7 mouse cellular contexts compared by ENCODE assay signal in the genomic region with DNA sequence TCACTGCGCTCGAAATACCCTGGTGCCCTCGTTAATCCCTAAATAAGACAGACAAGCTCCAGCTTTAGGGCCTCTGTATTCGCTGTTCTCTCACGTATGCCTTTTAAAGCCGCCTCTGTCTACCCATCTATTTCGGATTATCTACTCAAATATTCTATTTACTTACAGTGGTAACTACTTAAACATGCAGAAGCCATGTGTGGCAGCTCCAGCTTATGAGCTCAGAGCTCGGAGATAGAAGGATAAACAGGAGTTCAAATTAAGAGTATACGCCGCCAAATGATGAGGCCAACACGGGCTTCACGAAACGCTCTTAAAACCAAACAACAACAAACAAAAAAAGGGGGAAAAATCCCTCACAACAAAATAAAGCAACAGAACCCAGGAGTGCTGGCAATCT. TPM values are rescaled to one million over a fixed set of nuclear protein-coding genes. Genes with fewer than 3 reads are reported as not detected.
DNase-seq lines count a peak whose midpoint lies in the region; ATAC-seq lines count a peak whose summit lies in the region.

No protein-coding gene starts in this region.

- WGBS in neural tube, embryonic 11.5 days, result 4% methylated on average over 13 of the region's 13 CpGs
- WGBS in forebrain, embryonic 12.5 days, result 2% methylated on average over 13 of the region's 13 CpGs
- 4% methylated on average over 13 of the region's 13 CpGs for WGBS in limb, embryonic 15.5 days
- 1% methylated on average over 13 of the region's 13 CpGs for WGBS in stomach, embryonic 14.5 days

- no peak overlapping the region for H3K27ac ChIP-seq in neural tube, embryonic 11.5 days (ENCODE audit: low read depth, low read length)
- H3K27ac ChIP-seq in forebrain, embryonic 12.5 days, result peak overlapping the region; percentile 75
- H3K27ac ChIP-seq in limb, embryonic 15.5 days, result peak overlapping the region; percentile 79
- peak overlapping the region; percentile 77; the same call in 1 of the 2 replicates for H3K27ac ChIP-seq in stomach, embryonic 14.5 days (ENCODE audit: low read length)

- H3K27me3 ChIP-seq in neural tube, embryonic 11.5 days (ENCODE audit: control insufficient read depth, insufficient read depth, low read length), result no peaks in the 10 kb centered on the region
- peaks cover 9% of the 10 kb centered on the region; the same call in 1 of the 2 replicates for H3K27me3 ChIP-seq in forebrain, embryonic 12.5 days
- H3K27me3 ChIP-seq in limb, embryonic 15.5 days, result 0 out of 2 replicates have a peak, but pooled peaks cover 3% of the 10 kb centered on the region
- H3K27me3 ChIP-seq in stomach, embryonic 14.5 days (ENCODE audit: control insufficient read depth, insufficient read depth, low read length), result no peaks in the 10 kb centered on the region

- no peak for DNase-seq in neural tube, embryonic 11.5 days (ENCODE audit: low spot score)
- DNase-seq in neural tube, embryonic 10.5 days (ENCODE audit: extremely low spot score, low spot score), result no peak
- DNase-seq in urinary bladder, postnatal 25 days (ENCODE audit: low spot score), result no peak
- no peak for DNase-seq in ovary, postnatal 36 days (ENCODE audit: low spot score)

- H3K9ac ChIP-seq in neural tube, embryonic 11.5 days (ENCODE audit: low read length), result peak overlapping the region; percentile 61
- H3K9ac ChIP-seq in forebrain, embryonic 12.5 days, result peak overlapping the region; percentile 76
- H3K9ac ChIP-seq in limb, embryonic 15.5 days, result peak overlapping the region; percentile 57; the same call in 1 of the 2 replicates
- H3K9ac ChIP-seq in stomach, embryonic 14.5 days (replicated peaks; ENCODE audit: low read depth, low read length), result peak overlapping the region; percentile 55

- H3K4me1 ChIP-seq in neural tube, embryonic 11.5 days (ENCODE audit: control insufficient read depth, insufficient read depth, low read length), result peaks cover 5% of the 10 kb centered on the region
- H3K4me1 ChIP-seq in forebrain, embryonic 12.5 days, result peaks cover 14% of the 10 kb centered on the region
- H3K4me1 ChIP-seq in limb, embryonic 15.5 days, result peaks cover 10% of the 10 kb centered on the region
- H3K4me1 ChIP-seq in stomach, embryonic 14.5 days (ENCODE audit: control insufficient read depth, insufficient read depth, low read length), result peaks cover 3% of the 10 kb centered on the region; the same call in 1 of the 2 replicates

- H3K4me3 ChIP-seq in neural tube, embryonic 11.5 days (ENCODE audit: low read depth, low read length), result peak overlapping the region; percentile 58
- peak overlapping the region; percentile 73 for H3K4me3 ChIP-seq in forebrain, embryonic 12.5 days (replicated peaks)
- peak overlapping the region; percentile 72 for H3K4me3 ChIP-seq in limb, embryonic 15.5 days
- peak overlapping the region; percentile 51 for H3K4me3 ChIP-seq in stomach, embryonic 14.5 days (ENCODE audit: low read depth, low read length)

- H3K36me3 ChIP-seq in neural tube, embryonic 11.5 days (ENCODE audit: control insufficient read depth, insufficient read depth, low read length), result peaks cover 2% of the 10 kb centered on the region; the same call in 1 of the 2 replicates
- H3K36me3 ChIP-seq in forebrain, embryonic 12.5 days (replicated peaks), result peaks cover 10% of the 10 kb centered on the region
- H3K36me3 ChIP-seq in limb, embryonic 15.5 days, result peaks cover 17% of the 10 kb centered on the region
- H3K36me3 ChIP-seq in stomach, embryonic 14.5 days (ENCODE audit: control insufficient read depth, insufficient read depth, low read length), result peaks cover 4% of the 10 kb centered on the region; the same call in 1 of the 2 replicates

- no peak for ATAC-seq in neural tube, embryonic 11.5 days (ENCODE audit: insufficient read depth, low FRiP score, low TSS enrichment)
- ATAC-seq in forebrain, embryonic 12.5 days (ENCODE audit: low FRiP score), result peak; percentile 42; the same call in 1 of the 2 replicates
- no peak for ATAC-seq in limb, embryonic 15.5 days (ENCODE audit: insufficient number of reproducible peaks, low FRiP score, low TSS enrichment, low read depth)
- no peak for ATAC-seq in stomach, embryonic 14.5 days (ENCODE audit: insufficient number of reproducible peaks, insufficient read depth, low FRiP score, low read depth)

- peak overlapping the region; percentile 69 for H3K4me2 ChIP-seq in neural tube, embryonic 11.5 days (ENCODE audit: low read depth)
- peak overlapping the region; percentile 79 for H3K4me2 ChIP-seq in forebrain, embryonic 12.5 days
- peak overlapping the region; percentile 50 for H3K4me2 ChIP-seq in limb, embryonic 15.5 days
- H3K4me2 ChIP-seq in stomach, embryonic 14.5 days (replicated peaks; ENCODE audit: low read depth, low read length), result peak overlapping the region; percentile 61

- H3K9me3 ChIP-seq in neural tube, embryonic 11.5 days (ENCODE audit: control insufficient read depth, low read length), result no peaks in the 10 kb centered on the region
- no peaks in the 10 kb centered on the region for H3K9me3 ChIP-seq in forebrain, embryonic 12.5 days
- no peaks in the 10 kb centered on the region for H3K9me3 ChIP-seq in limb, embryonic 15.5 days
- H3K9me3 ChIP-seq in stomach, embryonic 14.5 days (ENCODE audit: control insufficient read depth, low read depth, low read length), result no peaks in the 10 kb centered on the region

RNA-seq across cellular contexts. Expression of a gene that starts 0.5 kb away (rescaled TPM):
- polyA plus RNA-seq in neural tube, embryonic 11.5 days (2014; fragmentation: Nextera tagmentation; extraction: Ambion mirVana), result 14.9 and 17.5 TPM in 2 replicates
- polyA plus RNA-seq in forebrain, embryonic 12.5 days (2016; fragmentation: Nextera tagmentation; extraction: Ambion mirVana), result 20.9 and 21.3 TPM in 2 replicates
- polyA plus RNA-seq in limb, embryonic 15.5 days (2015; fragmentation: Nextera tagmentation; extraction: Ambion mirVana), result 26.1 and 26.3 TPM in 2 replicates
- polyA plus RNA-seq in stomach, embryonic 14.5 days (2014; fragmentation: Nextera tagmentation; extraction: Ambion mirVana), result 32.6 and 35.8 TPM in 2 replicates

RNA-seq across cellular contexts. Expression of a gene that starts 12.2 kb away (rescaled TPM):
- polyA plus RNA-seq in neural tube, embryonic 11.5 days (2014; fragmentation: Nextera tagmentation; extraction: Ambion mirVana), result 4.1 and 4.9 TPM in 2 replicates
- 5.6 and 6.2 TPM in 2 replicates for polyA plus RNA-seq in forebrain, embryonic 12.5 days (2016; fragmentation: Nextera tagmentation; extraction: Ambion mirVana)
- 2.4 and 2.5 TPM in 2 replicates for polyA plus RNA-seq in limb, embryonic 15.5 days (2015; fragmentation: Nextera tagmentation; extraction: Ambion mirVana)
- 2.3 and 3.1 TPM in 2 replicates for polyA plus RNA-seq in stomach, embryonic 14.5 days (2014; fragmentation: Nextera tagmentation; extraction: Ambion mirVana)

RNA-seq across cellular contexts. Expression of a gene that starts 15.3 kb away (rescaled TPM):
- polyA plus RNA-seq in neural tube, embryonic 11.5 days (2014; fragmentation: Nextera tagmentation; extraction: Ambion mirVana), result 2.5 and 3.2 TPM in 2 replicates
- polyA plus RNA-seq in forebrain, embryonic 12.5 days (2016; fragmentation: Nextera tagmentation; extraction: Ambion mirVana), result 3.1 and 3.3 TPM in 2 replicates
- 2.2 and 2.3 TPM in 2 replicates for polyA plus RNA-seq in limb, embryonic 15.5 days (2015; fragmentation: Nextera tagmentation; extraction: Ambion mirVana)
- 2.7 and 2.8 TPM in 2 replicates for polyA plus RNA-seq in stomach, embryonic 14.5 days (2014; fragmentation: Nextera tagmentation; extraction: Ambion mirVana)

RNA-seq across cellular contexts. Expression of a gene that starts 25.7 kb away (rescaled TPM):
- 4.0 and 4.5 TPM in 2 replicates for polyA plus RNA-seq in neural tube, embryonic 11.5 days (2014; fragmentation: Nextera tagmentation; extraction: Ambion mirVana)
- polyA plus RNA-seq in forebrain, embryonic 12.5 days (2016; fragmentation: Nextera tagmentation; extraction: Ambion mirVana), result 6.3 and 6.4 TPM in 2 replicates
- polyA plus RNA-seq in limb, embryonic 15.5 days (2015; fragmentation: Nextera tagmentation; extraction: Ambion mirVana), result 3.4 and 4.1 TPM in 2 replicates
- 2.9 TPM in 2 replicates for polyA plus RNA-seq in stomach, embryonic 14.5 days (2014; fragmentation: Nextera tagmentation; extraction: Ambion mirVana)

RNA-seq across cellular contexts. Expression of a gene that starts 26.2 kb away (rescaled TPM):
- polyA plus RNA-seq in neural tube, embryonic 11.5 days (2014; fragmentation: Nextera tagmentation; extraction: Ambion mirVana), result 3.5 TPM in 1 of 2 replicates, not detected in the other
- not detected in 2 replicates for polyA plus RNA-seq in forebrain, embryonic 12.5 days (2016; fragmentation: Nextera tagmentation; extraction: Ambion mirVana)
- not detected in 2 replicates for polyA plus RNA-seq in limb, embryonic 15.5 days (2015; fragmentation: Nextera tagmentation; extraction: Ambion mirVana)
- polyA plus RNA-seq in stomach, embryonic 14.5 days (2014; fragmentation: Nextera tagmentation; extraction: Ambion mirVana), result not detected in 2 replicates
